Mouse (Mus musculus): ENCODE results near the gene Sdk1.
A peak's percentile ranks its signal among the peaks of the same experiment; 100 is the strongest.

The Sdk1 gene

GRCm38 (mm10) chr5:141240841-141241543 lies at the start of gene Sdk1:
Gene Sdk1, plus strand, starts transcription at chr5:141241490.
- DNase-seq (ENCODE audit: low read depth, low spot score): peak; percentile 95

- DNase-seq (ENCODE audit: low read depth, low spot score): no peak
These were observed 44.0 kb upstream of the Sdk1 start for GRCm38 (mm10) chr5:141197278-141197677.

GRCm38 (mm10) chr5:141202276-141203065 lies 38.8 kb upstream of the Sdk1 start:
- DNase-seq (ENCODE audit: low read depth, low spot score): peak; percentile 52

GRCm38 (mm10) chr5:141207061-141207460 lies 34.2 kb upstream of the Sdk1 start:
- DNase-seq (ENCODE audit: low read depth, low spot score): peak; percentile 85

GRCm38 (mm10) chr5:141225243-141225642 lies 16.0 kb upstream of the Sdk1 start:
- DNase-seq (ENCODE audit: low read depth, low spot score): no peak

- DNase-seq (ENCODE audit: low read depth, low spot score): no peak
These were observed 7.0 kb upstream of the Sdk1 start for GRCm38 (mm10) chr5:141234326-141234725.

GRCm38 (mm10) chr5:141239401-141239800 lies 1.9 kb upstream of the Sdk1 start:
- no peak for DNase-seq (ENCODE audit: low read depth, low spot score)

- DNase-seq (ENCODE audit: low read depth, low spot score): no peak
These were observed 849 bp upstream of the Sdk1 start for GRCm38 (mm10) chr5:141240441-141240840.

- DNase-seq (ENCODE audit: low read depth, low spot score): no peak
These were observed 475 bp downstream of the Sdk1 start for GRCm38 (mm10) chr5:141241645-141242284.

GRCm38 (mm10) chr5:141243253-141243965 lies 2.1 kb downstream of the Sdk1 start:
- DNase-seq (ENCODE audit: low read depth, low spot score): peak; percentile 15

GRCm38 (mm10) chr5:141264253-141264652 lies 23.0 kb downstream of the Sdk1 start:
- DNase-seq (ENCODE audit: low read depth, low spot score): no peak

- peak; percentile 8 for DNase-seq (ENCODE audit: low read depth, low spot score)
These were observed 35.8 kb downstream of the Sdk1 start for GRCm38 (mm10) chr5:141277112-141277511.

GRCm38 (mm10) chr5:141281751-141282150 lies 40.5 kb downstream of the Sdk1 start:
- peak; percentile 65 for DNase-seq (ENCODE audit: low read depth, low spot score)

GRCm38 (mm10) chr5:141289611-141290010 lies 48.3 kb downstream of the Sdk1 start:
- no peak for DNase-seq (ENCODE audit: low read depth, low spot score)

GRCm38 (mm10) chr5:141295240-141295639 lies 54.0 kb downstream of the Sdk1 start:
- DNase-seq (ENCODE audit: low read depth, low spot score): peak; percentile 69

- DNase-seq (ENCODE audit: low read depth, low spot score): peak; percentile 31
These were observed 61.0 kb downstream of the Sdk1 start for GRCm38 (mm10) chr5:141302287-141302694.

GRCm38 (mm10) chr5:141303746-141304145 lies 62.5 kb downstream of the Sdk1 start:
- DNase-seq (ENCODE audit: low read depth, low spot score): peak; percentile 50

GRCm38 (mm10) chr5:141304706-141305105 lies 63.4 kb downstream of the Sdk1 start:
- no peak for DNase-seq (ENCODE audit: low read depth, low spot score)

- DNase-seq (ENCODE audit: low read depth, low spot score): peak; percentile 56
These were observed 69.4 kb downstream of the Sdk1 start for GRCm38 (mm10) chr5:141310641-141311040.

- no peak for DNase-seq (ENCODE audit: low read depth, low spot score)
These were observed 70.5 kb downstream of the Sdk1 start for GRCm38 (mm10) chr5:141311801-141312200.

GRCm38 (mm10) chr5:141312305-141312704 lies 71.0 kb downstream of the Sdk1 start:
- DNase-seq (ENCODE audit: low read depth, low spot score): no peak

GRCm38 (mm10) chr5:141317095-141317494 lies 75.8 kb downstream of the Sdk1 start:
- DNase-seq (ENCODE audit: low read depth, low spot score): no peak
